Mouse (Mus musculus): ENCODE results near the gene Rnls. TPM values are rescaled to one million over a fixed set of nuclear protein-coding genes. Genes with fewer than 3 reads are reported as not detected.
A peak's percentile ranks its signal among the peaks of the same experiment; 100 is the strongest.

Rnls gene
- total and polyA plus RNA-seq, 3 experiments: 1.7 to 3.7 (median 2.8) TPM

GRCm38 (mm10) chr19:33270231-33270630 is 121.9 kb downstream of the Rnls start:
- DNase-seq (ENCODE audit: extremely low read depth): no peak

GRCm38 (mm10) chr19:33268044-33268443 is 124.1 kb downstream of the Rnls start:
- Histone ChIP-seq H3K36me3 (replicated peaks in 1 of 2; ENCODE audit: control insufficient read depth in 1 of 2, insufficient read depth in 1 of 2, low read length in 1 of 2) (no peaks in the 10 kb centered on the region), H3K9me3 (replicated peaks; ENCODE audit: low read length) (no peaks in the 10 kb centered on the region), H3K27ac (ENCODE audit: insufficient read depth, low read depth) (no peak overlapping the region), H3K27me3 (replicated peaks) (no peaks in the 10 kb centered on the region), H3K9ac (ENCODE audit: insufficient read depth, low read depth) (no peak overlapping the region), H3K4me3 (replicated peaks in 1 of 3; ENCODE audit: low read depth in 2 of 3, low read length in 2 of 3, poor library complexity in 1 of 3) (no peak overlapping the region), H3K4me1 (ENCODE audit: control insufficient read depth in 1 of 2, insufficient read depth in 2 of 2) (0 out of 4 replicates have a peak, but pooled peaks cover 0 to 4% of the 10 kb centered on the region in 2 experiments), H3K4me2 (ENCODE audit: insufficient read depth, low read depth, poor library complexity, severe bottlenecking) (no peak overlapping the region), H3K79me2 (replicated peaks; ENCODE audit: control insufficient read depth, extremely low read depth, insufficient read depth, poor library complexity, severe bottlenecking) (no peaks in the 10 kb centered on the region)
- DNase-seq (ENCODE audit: extremely low read depth): peak; percentile 43
- dilution Hi-C loops (cut with MboI; ENCODE audit: extremely low pct_ligation_motif_present, extremely low pct_unique_long_range_greater_than_20kb, low sequenced_read_pairs) (no loop called here), in situ Hi-C loops (cut with MboI; ENCODE audit: low pct_ligation_motif_present, low pct_unique_long_range_greater_than_20kb, low sequenced_read_pairs) (no loop called here)
- TF ChIP-seq MAX (IDR thresholded peaks at IDR 0.05; ENCODE audit: low read length): 0 out of 2 replicates have a peak, but pooled peaks have one; percentile 24
- TF ChIP-seq SMC3 (IDR thresholded peaks at IDR 0.05; ENCODE audit: low read depth, low read length): peak; percentile 60
- TF ChIP-seq ZMIZ1 (IDR thresholded peaks at IDR 0.05; ENCODE audit: low read depth, low read length): no peak
- peak; percentile 21; the same call in 1 of the 2 replicates for TF ChIP-seq EP300 (IDR thresholded peaks at IDR 0.05; ENCODE audit: low read length)
- TF ChIP-seq RAD21 (IDR thresholded peaks at IDR 0.05; ENCODE audit: low read depth, low read length): peak; percentile 31
- TF ChIP-seq CTCF (conservative IDR thresholded peaks at IDR 0.05 in 1 of 2, IDR thresholded peaks at IDR 0.05 in 1 of 2; ENCODE audit: low read depth in 2 of 2, low read length in 2 of 2): peak; percentile 74 to 90
- no peak for TF ChIP-seq HCFC1 (IDR thresholded peaks at IDR 0.05; ENCODE audit: low read depth, low read length)

More at GRCm38 (mm10) chr19:33270231-33270630, 121.9 kb downstream of the Rnls start:
- no peaks in the 10 kb centered on the region for H3K27me3 ChIP-seq (replicated peaks)
- no peak overlapping the region for H3K9ac ChIP-seq (ENCODE audit: insufficient read depth, low read depth)
- H3K4me1 ChIP-seq (ENCODE audit: control insufficient read depth in 1 of 2, insufficient read depth in 2 of 2): 0 out of 4 replicates have a peak, but pooled peaks cover 0 to 4% of the 10 kb centered on the region in 2 experiments
- no peak overlapping the region for H3K4me2 ChIP-seq (ENCODE audit: insufficient read depth, low read depth, poor library complexity, severe bottlenecking)
- H3K4me3 ChIP-seq (replicated peaks in 1 of 3; ENCODE audit: low read depth in 2 of 3, low read length in 2 of 3, poor library complexity in 1 of 3): no peak overlapping the region
- no peaks in the 10 kb centered on the region for H3K79me2 ChIP-seq (replicated peaks; ENCODE audit: control insufficient read depth, extremely low read depth, insufficient read depth, poor library complexity, severe bottlenecking)
- no peaks in the 10 kb centered on the region for H3K9me3 ChIP-seq (replicated peaks; ENCODE audit: low read length)
- in situ Hi-C loops (cut with MboI; ENCODE audit: low pct_ligation_motif_present, low pct_unique_long_range_greater_than_20kb, low sequenced_read_pairs) (no loop called here), dilution Hi-C loops (cut with MboI; ENCODE audit: extremely low pct_ligation_motif_present, extremely low pct_unique_long_range_greater_than_20kb, low sequenced_read_pairs) (no loop called here)
- H3K27ac ChIP-seq (ENCODE audit: insufficient read depth, low read depth): no peak overlapping the region
- TF ChIP-seq POLR2AphosphoS2 (IDR thresholded peaks at IDR 0.05; ENCODE audit: low read depth, low read length) (no peak), E2F4 (IDR thresholded peaks at IDR 0.05; ENCODE audit: insufficient replicate concordance, low read depth, low read length) (no peak)
- H3K36me3 ChIP-seq (replicated peaks in 1 of 2; ENCODE audit: control insufficient read depth in 1 of 2, insufficient read depth in 1 of 2, low read length in 1 of 2): no peaks in the 10 kb centered on the region

- H3K36me3 ChIP-seq (replicated peaks in 1 of 2; ENCODE audit: control insufficient read depth in 1 of 2, insufficient read depth in 1 of 2, low read length in 1 of 2): no peaks in the 10 kb centered on the region
- H3K4me3 ChIP-seq (replicated peaks in 1 of 3; ENCODE audit: low read depth in 2 of 3, low read length in 2 of 3, poor library complexity in 1 of 3): no peak overlapping the region
- H3K79me2 ChIP-seq (replicated peaks; ENCODE audit: control insufficient read depth, extremely low read depth, insufficient read depth, poor library complexity, severe bottlenecking): no peaks in the 10 kb centered on the region
- no peak for TF ChIP-seq MAX (IDR thresholded peaks at IDR 0.05; ENCODE audit: low read length)
- no peak for TF ChIP-seq JUND (conservative IDR thresholded peaks at IDR 0.05; ENCODE audit: low read depth, low read length)
- TF ChIP-seq RCOR1 (conservative IDR thresholded peaks at IDR 0.05; ENCODE audit: low read depth, low read length): no peak
- TF ChIP-seq MAFK (IDR thresholded peaks at IDR 0.05; ENCODE audit: insufficient replicate concordance, low read length): no peak
- no peak for TF ChIP-seq EP300 (IDR thresholded peaks at IDR 0.05; ENCODE audit: low read length)
- no peak for TF ChIP-seq USF1 (IDR thresholded peaks at IDR 0.05; ENCODE audit: low read depth, low read length)
- TF ChIP-seq CHD2 (IDR thresholded peaks at IDR 0.05; ENCODE audit: low read length): no peak
- no peak for TF ChIP-seq MAZ (IDR thresholded peaks at IDR 0.05; ENCODE audit: low read depth, low read length)
- TF ChIP-seq JUN (IDR thresholded peaks at IDR 0.05; ENCODE audit: insufficient read depth, low read depth, low read length): no peak
- TF ChIP-seq PAX5 (IDR thresholded peaks at IDR 0.05; ENCODE audit: low read length): no peak
- TF ChIP-seq GABPA (IDR thresholded peaks at IDR 0.05; ENCODE audit: insufficient replicate concordance, low read depth, low read length): no peak
- no peak for TF ChIP-seq ELF1 (IDR thresholded peaks at IDR 0.05; ENCODE audit: low read depth, low read length)
- no peak for TF ChIP-seq MYC (IDR thresholded peaks at IDR 0.05; ENCODE audit: low read depth, low read length)
- TF ChIP-seq IRF4 (IDR thresholded peaks at IDR 0.05; ENCODE audit: low read depth, low read length): no peak
- TF ChIP-seq UBTF (IDR thresholded peaks at IDR 0.05; ENCODE audit: low read depth, low read length): no peak
- TF ChIP-seq TCF12 (IDR thresholded peaks at IDR 0.05; ENCODE audit: low read depth, low read length): no peak
- DNase-seq (ENCODE audit: extremely low read depth): no peak
- no peaks in the 10 kb centered on the region for H3K9me3 ChIP-seq (replicated peaks; ENCODE audit: low read length)
- no peak overlapping the region for H3K4me2 ChIP-seq (ENCODE audit: insufficient read depth, low read depth, poor library complexity, severe bottlenecking)
- no peaks in the 10 kb centered on the region for H3K27me3 ChIP-seq (replicated peaks)
- H3K27ac ChIP-seq (ENCODE audit: insufficient read depth, low read depth): no peak overlapping the region
- peaks cover 4 to 20% of the 10 kb centered on the region in 2 experiments; a peak in 3 of 4 replicates for H3K4me1 ChIP-seq (ENCODE audit: control insufficient read depth in 1 of 2, insufficient read depth in 2 of 2)
- no peak overlapping the region for H3K9ac ChIP-seq (ENCODE audit: insufficient read depth, low read depth)
- dilution Hi-C loops (cut with MboI; ENCODE audit: extremely low pct_ligation_motif_present, extremely low pct_unique_long_range_greater_than_20kb, low sequenced_read_pairs) (no loop called here), in situ Hi-C loops (cut with MboI; ENCODE audit: low pct_ligation_motif_present, low pct_unique_long_range_greater_than_20kb, low sequenced_read_pairs) (no loop called here)
These were observed 126.8 kb downstream of the Rnls start for GRCm38 (mm10) chr19:33265245-33265644.

Measured in CH12.LX (cell line).